Mouse (Mus musculus): ENCODE measurements at regions not wholly inside any gene's neighbourhood (a gene's known extent, or its start where the extent isn't known, plus 50 kb on each side); places are given as distances from the start of the nearest gene placed in this dataset.
A peak's percentile ranks its signal among the peaks of the same experiment; 100 is the strongest.

- DNase-seq (ENCODE audit: low spot score) = no peak
Measured at GRCm38 (mm10) chr17:83089856-83090692, 125.0 kb upstream of the Pkdcc start.

- no peak for DNase-seq (ENCODE audit: low spot score)
Measured at GRCm38 (mm10) chr17:83093862-83094261, 121.2 kb upstream of the Pkdcc start.

- no peak for DNase-seq (ENCODE audit: low spot score)
Measured at GRCm38 (mm10) chr17:83096451-83096850, 118.6 kb upstream of the Pkdcc start.

- no peak for DNase-seq (ENCODE audit: low spot score)
Measured at GRCm38 (mm10) chr17:83097998-83098397, 117.1 kb upstream of the Pkdcc start.

- no peak for DNase-seq (ENCODE audit: low spot score)
Measured at GRCm38 (mm10) chr17:83098679-83099413, 116.2 kb upstream of the Pkdcc start.

- no peak for DNase-seq (ENCODE audit: low spot score)
Measured at GRCm38 (mm10) chr17:83101035-83101434, 114.1 kb upstream of the Pkdcc start.

- DNase-seq (ENCODE audit: low spot score) = peak; percentile 50
Measured at GRCm38 (mm10) chr17:83101756-83102155, 113.3 kb upstream of the Pkdcc start.

- peak; percentile 33 for DNase-seq (ENCODE audit: low spot score)
Measured at GRCm38 (mm10) chr17:83102675-83103412, 112.2 kb upstream of the Pkdcc start.

GRCm38 (mm10) chr17:83108151-83108550 is 106.9 kb upstream of the Pkdcc start:
- DNase-seq (ENCODE audit: low spot score) = no peak

GRCm38 (mm10) chr17:83109792-83110440 is 105.2 kb upstream of the Pkdcc start:
- DNase-seq (ENCODE audit: low spot score) = peak; percentile 60

- DNase-seq (ENCODE audit: low spot score) = no peak
Measured at GRCm38 (mm10) chr17:83110556-83110955, 104.5 kb upstream of the Pkdcc start.

GRCm38 (mm10) chr17:83115146-83115545 is 99.9 kb upstream of the Pkdcc start:
- DNase-seq (ENCODE audit: low spot score) = no peak

GRCm38 (mm10) chr17:83115832-83116480 is 99.1 kb upstream of the Pkdcc start:
- no peak for DNase-seq (ENCODE audit: low spot score)

- DNase-seq (ENCODE audit: low spot score) = no peak
Measured at GRCm38 (mm10) chr17:83120665-83121232, 94.3 kb upstream of the Pkdcc start.

- DNase-seq (ENCODE audit: low spot score) = peak; percentile 52
Measured at GRCm38 (mm10) chr17:83122525-83123280, 92.4 kb upstream of the Pkdcc start.

GRCm38 (mm10) chr17:83125057-83125456 is 90.0 kb upstream of the Pkdcc start:
- no peak for DNase-seq (ENCODE audit: low spot score)

GRCm38 (mm10) chr17:83127842-83128241 is 87.2 kb upstream of the Pkdcc start:
- DNase-seq (ENCODE audit: low spot score) = no peak

GRCm38 (mm10) chr17:83128843-83129544 is 86.1 kb upstream of the Pkdcc start:
- DNase-seq (ENCODE audit: low spot score) = peak; percentile 60

GRCm38 (mm10) chr17:83129658-83130057 is 85.4 kb upstream of the Pkdcc start:
- DNase-seq (ENCODE audit: low spot score) = no peak
